Mouse (Mus musculus) layer of hippocampus, adult 9-11 months (tissue): ENCODE results near the gene 1700001P01Rik.
"Not testable (repeated sequence)": the region's sequence is repeated elsewhere in the genome, so short reads cannot be mapped to it uniquely, and the experiment has no call there.

ENCODE experiments used
- DNase-seq: peaks from one replicate; pipeline ENCODE4 v3.0.0; 2022

The 1700001P01Rik gene

DNA sequence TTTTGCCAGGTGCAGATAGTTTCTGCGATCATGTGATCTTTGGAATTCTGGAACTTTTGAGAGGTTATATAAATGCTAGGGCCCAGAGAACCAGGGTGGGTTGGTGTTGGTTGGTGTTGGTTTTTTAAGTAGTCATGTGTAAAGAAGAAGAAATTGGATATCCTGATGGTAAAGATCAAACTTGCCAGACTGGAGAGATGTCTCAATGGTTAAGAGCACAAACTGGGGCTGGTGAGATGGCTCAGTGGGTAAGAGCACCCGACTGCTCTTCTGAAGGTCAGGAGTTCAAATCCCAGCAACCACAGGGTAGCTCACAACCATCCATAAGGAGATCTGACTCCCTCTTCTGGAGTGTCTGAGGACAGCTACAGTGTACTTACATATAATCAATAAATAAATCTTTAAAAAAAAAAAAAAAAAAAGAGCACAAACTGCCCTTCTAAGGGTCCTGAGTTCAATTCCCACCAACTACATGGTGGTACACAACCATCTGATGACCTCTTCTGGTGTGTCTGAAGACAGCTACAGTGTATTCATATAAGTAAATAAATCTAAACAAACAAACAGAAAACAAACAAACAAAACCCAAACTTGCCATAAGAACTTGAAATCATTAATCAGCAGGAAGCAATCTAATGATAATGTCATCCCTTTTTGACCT lies 15.2 kb upstream of the 1700001P01Rik start:
- DNase-seq, result not testable (repeated sequence)

GRCm38 (mm10) chr11:97789727-97790126 lies 14.0 kb upstream of the 1700001P01Rik start:
- DNase-seq, result no peak

DNA sequence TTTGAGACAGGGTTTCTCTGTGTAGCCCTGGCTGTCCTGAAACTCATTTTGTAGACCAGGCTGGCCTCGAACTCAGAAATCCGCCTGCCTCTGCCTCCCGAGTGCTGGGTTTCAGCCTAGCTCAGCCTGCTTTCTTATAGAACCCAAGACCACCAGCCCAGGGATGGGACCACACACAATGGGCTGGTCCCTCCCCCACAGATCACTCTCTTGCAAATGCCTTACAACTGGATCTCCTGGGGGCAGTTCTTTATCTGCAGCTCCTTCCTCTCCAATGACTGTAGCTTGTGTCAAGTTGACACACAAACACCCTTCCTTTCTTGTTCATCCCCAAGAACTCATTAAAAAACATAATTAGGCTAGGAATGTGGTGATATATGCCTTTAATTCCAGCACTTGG lies 12.2 kb upstream of the 1700001P01Rik start:
- DNase-seq, result no peak

DNA sequence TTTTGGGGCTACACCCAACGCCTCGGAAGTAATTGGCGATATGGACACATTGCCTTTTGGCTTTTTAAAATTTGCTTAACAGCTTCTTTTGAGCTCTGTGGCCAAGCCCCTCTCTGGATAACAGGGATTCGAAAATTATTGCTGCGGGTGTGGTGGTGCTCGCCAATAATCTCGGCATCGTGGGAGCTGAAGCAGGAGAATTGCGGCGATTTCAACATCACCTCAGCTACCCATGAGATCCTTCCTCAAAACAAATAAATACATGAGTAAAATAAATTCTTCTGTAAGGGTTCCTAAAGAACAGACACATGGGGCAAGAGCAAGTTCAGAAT lies 6.8 kb upstream of the 1700001P01Rik start:
- DNase-seq, result no peak

DNA sequence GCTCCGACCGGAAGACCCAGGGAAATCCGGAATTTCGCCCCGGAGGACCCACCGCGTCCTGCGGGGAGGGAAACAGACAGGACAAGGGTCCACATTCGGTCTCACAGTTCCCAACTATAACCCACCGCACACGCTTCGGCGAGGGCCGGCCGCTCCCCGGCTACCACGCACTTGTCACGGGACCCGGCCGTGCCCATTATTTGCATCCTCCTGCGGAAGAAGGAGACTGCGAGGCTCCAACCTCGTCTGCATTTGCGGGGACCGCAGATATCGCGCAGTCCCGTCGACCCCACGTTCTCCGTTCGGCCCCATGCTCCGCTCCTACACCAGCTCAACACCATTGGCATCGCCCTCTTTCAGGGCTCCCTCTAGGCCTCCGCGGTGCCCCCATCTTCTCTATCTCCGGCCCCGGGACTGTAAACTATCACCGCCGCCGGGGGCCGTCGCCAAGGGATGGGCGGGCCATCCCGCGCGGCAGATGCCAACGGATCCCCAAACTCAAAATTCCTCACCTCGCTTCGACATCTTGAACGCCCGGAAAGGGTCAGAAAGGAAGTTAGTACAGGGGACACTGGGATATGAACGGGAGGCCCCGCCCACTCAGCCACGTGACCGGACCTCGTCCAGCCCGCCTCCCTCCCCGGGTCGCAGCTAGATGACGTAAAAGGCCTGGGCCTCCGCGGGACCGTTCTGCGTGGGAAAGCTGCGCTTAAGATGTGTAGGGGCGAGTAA lies 6.3 kb upstream of the 1700001P01Rik start, which contains the start of gene Rpl23:
Rpl23 (minus strand) TSS at position 606 of the 732 bp plus-strand sequence.
- DNase-seq, result peak; percentile 99

DNA sequence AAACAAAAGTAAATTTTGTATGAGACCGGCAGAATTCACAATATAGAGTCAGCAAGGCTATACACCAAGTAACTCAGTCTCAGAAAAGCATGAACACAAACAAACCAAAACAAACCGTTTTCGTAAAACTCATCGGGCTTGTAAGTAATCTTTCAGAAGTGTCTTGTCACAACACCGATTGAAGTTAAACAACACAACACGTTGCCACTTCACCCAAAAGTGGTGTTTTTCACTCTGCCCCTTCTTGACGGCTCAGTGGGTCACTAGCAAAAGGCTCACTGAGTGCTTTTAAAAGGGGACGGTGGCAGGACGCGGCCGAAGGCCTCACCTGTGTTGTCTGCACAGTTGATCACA lies 5.7 kb upstream of the 1700001P01Rik start:
- DNase-seq, result no peak

DNA sequence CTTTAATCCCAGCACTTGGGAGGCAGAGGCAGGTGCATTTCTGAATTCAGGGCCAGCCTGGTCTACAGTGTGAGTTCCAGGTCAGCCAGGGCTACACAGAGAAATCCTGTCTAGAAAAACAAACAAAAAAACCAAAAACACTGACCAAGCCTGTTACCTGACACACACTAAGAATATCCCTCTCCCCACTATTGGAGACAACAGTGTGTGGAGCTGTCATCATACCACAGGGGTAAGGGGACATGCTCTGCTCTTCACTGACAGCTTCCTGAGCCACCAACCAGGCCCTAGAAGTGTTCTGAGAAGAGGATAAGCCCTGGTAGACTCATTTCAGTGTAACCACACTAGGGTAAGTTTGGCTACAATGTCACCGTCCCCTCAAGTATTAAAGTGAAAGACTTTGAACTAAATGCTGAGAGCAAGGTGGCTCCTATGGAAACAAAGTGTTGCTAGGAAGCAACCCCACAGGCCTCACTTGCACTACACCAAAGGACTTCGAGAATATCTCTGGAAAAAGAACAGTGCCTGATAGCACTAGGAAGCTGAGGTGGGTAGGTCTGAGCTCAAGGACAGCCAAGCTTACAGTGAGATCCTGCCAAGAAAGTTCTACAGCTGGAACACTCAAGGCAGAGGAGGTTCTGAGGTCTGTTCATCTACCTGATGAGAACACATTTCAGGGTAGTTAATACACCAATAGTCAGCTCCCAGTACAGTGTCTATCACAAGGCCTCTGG lies 4.4 kb upstream of the 1700001P01Rik start:
- DNase-seq, result no peak

DNA sequence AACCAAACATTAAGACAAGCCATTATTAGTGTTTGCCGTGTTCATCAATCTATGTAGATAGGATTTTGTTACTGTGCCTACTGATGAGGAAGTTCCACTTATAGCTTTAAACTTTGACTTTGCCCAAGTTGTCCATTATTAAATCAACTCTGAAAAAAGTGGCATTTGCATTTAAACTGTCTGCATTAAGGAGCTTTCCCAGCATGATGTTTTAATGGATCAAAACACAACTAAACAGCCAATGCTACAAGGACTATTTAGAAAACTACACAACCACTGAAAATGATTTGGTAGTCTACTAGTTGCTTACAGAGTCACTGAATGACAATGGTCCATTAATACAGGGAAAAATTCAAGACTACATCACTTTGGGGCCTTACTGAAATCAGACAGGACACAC lies 3.2 kb upstream of the 1700001P01Rik start:
- no peak for DNase-seq

GRCm38 (mm10) chr11:97777129-97777529 lies 1.4 kb upstream of the 1700001P01Rik start:
- no peak for DNase-seq

DNA sequence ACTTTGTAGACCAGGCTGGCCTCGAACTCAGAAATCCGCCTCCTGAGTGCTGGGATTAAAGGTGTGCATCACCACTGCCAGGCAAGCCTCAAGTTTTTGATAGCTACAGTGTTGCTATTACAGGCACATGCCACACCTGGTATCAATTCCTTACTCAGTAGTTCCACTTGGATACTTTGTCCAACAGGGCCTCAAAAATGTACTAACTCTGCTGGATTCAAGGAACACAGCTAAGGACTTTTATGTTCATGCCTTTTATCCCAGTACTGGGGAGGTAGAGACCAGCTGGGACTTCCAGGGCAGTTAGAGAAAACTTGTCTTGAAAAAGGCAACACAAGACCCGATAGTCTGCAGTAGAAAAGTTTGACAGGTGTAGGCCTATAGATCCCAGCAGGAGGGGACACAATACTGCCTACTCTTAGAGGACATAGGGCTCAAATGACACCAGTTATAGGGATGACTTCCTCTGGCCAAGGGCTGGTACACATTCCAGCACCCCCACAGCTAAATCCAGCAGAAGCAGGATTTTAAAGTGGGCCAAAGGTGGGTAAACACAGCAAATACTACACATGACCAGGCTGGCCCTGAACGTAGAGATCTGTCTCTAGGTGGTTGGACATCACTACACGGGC lies 895 bp upstream of the 1700001P01Rik start:
- DNase-seq, result no peak

DNA sequence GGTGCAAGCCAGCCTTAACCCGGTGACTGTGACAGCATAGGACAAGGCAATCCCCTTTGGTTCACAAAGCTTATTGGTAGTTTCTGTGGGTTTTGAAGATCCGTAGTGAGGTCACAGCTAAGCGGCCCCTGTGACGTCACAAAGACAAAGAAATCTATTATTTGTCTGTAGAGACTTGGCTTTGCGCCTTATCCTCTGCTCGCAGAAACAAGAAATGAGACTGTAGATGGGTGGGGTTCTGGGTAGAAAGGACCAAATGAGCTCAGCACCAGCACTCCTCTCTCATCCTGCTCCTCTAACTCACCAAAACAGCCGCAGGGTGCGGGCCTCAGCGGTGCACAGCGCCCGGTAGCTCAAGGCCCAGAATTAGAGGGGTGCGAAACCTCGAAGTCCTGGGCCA lies 532 bp downstream of the 1700001P01Rik start:
- no peak for DNase-seq

DNA sequence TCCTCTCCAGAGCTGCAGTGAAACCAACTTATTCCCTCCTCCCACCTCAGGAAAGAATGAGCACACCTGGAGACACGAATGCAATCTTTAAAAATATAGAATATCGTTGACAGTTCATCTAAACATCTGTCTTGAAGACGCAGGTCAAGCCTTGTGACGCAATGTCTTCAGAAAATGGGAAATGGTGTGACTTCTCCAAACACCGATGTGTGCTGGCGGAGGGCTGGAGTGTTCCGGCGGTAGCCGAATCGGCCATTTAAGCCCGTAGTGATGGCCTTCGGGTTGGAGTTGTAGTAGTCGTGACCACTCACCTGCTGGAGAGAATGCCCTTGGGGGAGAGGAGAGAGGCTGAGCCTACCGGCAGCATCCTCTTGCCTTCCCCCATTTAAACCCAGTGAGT lies 4.3 kb downstream of the 1700001P01Rik start:
- no peak for DNase-seq

DNA sequence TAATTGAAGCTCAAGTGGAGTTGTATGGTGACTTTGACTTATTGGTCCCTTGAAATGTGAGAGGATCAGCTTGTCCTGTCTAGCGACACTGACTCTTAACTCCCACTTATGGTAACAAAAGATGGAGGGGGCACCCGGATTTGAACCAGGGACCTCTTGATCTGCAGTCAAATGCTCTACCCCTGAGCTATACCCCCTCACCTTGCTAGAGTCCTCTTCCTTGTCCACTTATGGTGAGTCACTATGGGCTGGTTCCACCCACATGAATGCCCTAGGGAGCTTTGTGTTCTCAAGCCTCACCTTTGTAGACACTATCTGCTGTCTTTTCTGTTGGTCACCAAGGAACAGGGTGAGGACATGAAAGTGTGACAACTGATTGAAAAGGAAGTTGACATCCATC lies 6.0 kb downstream of the 1700001P01Rik start:
- DNase-seq, result no peak

DNA sequence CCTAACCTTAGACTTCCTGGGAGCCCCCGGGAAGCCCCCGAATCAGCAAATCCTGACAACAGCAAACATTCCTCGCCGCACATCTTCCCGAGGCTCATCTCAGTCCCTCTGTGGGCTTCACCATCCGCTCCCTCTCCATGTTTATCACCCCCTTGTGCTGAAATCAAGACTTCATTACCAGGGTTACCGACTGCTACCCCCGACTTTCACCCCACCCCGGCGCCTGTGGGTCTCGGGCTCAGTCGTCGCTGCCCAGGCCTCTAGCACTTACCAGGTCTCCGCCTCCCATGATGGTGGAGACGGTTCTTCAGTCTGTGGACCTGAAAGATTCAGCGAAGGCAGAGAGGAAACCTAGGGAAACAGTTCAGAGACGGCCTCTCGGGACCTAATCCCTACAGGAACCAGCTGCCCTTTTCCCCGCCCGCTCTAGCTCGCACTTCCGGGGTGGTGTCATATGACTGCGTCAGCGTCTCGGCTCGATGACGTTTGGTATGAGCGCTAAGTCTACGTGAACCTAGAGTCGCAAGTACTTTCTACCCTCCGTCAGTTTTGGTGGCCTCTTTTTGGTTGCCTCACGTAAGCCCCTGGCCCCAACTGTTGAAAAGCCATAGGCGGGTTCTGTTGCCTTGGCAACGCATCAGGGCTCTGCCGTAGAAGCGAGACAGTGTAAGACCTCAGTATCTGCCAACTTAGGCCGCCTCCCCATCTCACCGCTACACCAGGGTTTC lies 9.4 kb downstream of the 1700001P01Rik start, which contains the start of gene Cwc25:
Cwc25 (minus strand) TSS at position 403 of the 728 bp plus-strand sequence.
- peak; percentile 96 for DNase-seq

- DNase-seq, result no peak
These were observed 14.1 kb downstream of the 1700001P01Rik start for GRCm38 (mm10) chr11:97761638-97762037.

GRCm38 (mm10) chr11:97758942-97759341 lies 16.8 kb downstream of the 1700001P01Rik start:
- no peak for DNase-seq

DNA sequence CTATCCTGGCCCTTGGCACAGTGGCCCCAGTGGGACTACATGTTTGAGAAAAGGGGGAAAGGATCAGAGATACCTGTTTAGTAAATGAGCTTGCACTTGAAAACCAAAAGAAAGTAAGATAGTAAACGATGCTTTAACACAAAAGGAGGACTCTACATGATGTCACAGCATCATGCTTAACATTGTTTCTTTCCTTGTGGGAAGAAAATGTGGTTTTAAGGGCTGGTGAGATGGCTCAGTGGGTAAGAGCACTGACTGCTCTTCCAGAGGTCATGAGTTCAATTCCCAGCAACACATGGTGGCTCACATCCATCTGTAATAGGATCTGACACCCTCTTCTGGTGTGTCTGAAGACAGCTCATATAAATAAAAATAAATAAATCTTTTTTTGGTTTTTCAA lies 17.6 kb downstream of the 1700001P01Rik start:
- no peak for DNase-seq

GRCm38 (mm10) chr11:97753277-97753676 lies 22.4 kb downstream of the 1700001P01Rik start:
- DNase-seq, result no peak

GRCm38 (mm10) chr11:97748496-97748895 lies 27.2 kb downstream of the 1700001P01Rik start:
- no peak for DNase-seq

DNA sequence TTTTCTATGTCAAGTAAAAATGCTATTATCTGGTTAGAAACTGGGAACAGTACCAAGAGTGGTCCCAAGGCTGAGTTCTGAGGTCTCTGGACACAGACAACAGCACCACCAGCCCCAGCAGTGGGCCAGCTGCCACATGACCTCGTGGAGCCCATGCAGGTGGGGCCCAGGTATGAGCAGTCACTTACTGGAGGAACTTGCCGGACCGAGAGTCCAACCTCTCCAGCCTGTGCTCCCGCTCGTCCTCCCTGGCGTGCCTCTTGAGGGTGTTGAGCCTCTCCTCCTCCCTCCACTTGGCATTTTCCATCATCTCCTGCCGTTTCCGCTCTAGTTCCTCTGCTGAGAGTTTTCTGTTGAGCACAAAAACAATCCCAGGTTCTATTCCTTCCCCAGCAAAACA lies 27.9 kb downstream of the 1700001P01Rik start:
- no peak for DNase-seq

- no peak for DNase-seq
These were observed 30.4 kb downstream of the 1700001P01Rik start for GRCm38 (mm10) chr11:97745331-97745721.

DNA sequence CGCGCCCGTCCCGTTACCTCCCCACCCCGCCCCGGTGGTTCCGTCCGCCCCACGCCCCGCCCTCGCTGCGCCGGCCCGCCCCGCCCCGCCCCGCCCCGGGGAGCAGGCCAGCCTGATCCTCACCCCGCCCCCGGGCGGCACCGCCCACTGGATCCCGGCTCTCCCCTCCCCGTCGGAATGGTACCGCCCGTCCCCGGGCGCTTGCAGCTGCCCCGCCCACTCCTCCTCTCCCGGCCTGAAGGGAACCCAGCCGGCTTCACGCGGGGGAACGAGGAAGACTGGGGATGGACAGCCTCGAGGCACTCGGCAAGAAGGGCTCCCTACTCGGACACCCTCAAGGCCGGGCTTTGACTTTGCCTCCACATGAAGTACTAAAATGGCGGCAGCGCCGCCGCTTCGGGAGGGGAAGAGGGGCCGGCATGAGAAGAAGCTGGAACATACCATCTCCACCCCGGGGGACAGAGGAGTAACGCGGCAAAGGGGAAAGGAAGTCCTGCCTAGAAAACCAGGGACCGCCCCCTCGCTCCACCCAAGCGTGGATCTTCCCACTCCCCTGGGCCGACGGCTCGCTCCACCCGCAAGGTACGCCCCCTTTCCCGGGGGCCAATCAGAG lies 30.9 kb downstream of the 1700001P01Rik start:
- peak; percentile 99 for DNase-seq
